ENCODE assay signal across 27 mouse cellular contexts in genomic region chr3:146908922-146909321, GRCm38 (mm10). TPM values are rescaled to one million over a fixed set of nuclear protein-coding genes. Genes with fewer than 3 reads are reported as not detected.
DNase-seq lines count a peak whose midpoint lies in the region; ATAC-seq and TF ChIP-seq lines count a peak whose summit lies in the region.
"Had no signal": no experiment of that assay in that cellular context is flagged by ENCODE, and none has a peak within 500 bp of the region (broad histone marks: within the 10 kb centered on the region; RNA-seq: fewer than 3 reads in every experiment).

No protein-coding gene starts in this region.

- ATAC-seq in midbrain, embryonic 11.5 days (ENCODE audit: low FRiP score) = no peak
- no peak for ATAC-seq in midbrain, postnatal 0 days (ENCODE audit: low FRiP score)
- ATAC-seq in hindbrain, embryonic 12.5 days (ENCODE audit: low FRiP score) = no peak
- no peak for ATAC-seq in heart, embryonic 12.5 days (ENCODE audit: insufficient number of reproducible peaks, low FRiP score)
- ATAC-seq: forebrain, embryonic 14.5 days; hindbrain, embryonic 16.5 days; intestine, embryonic 15.5 days; midbrain, embryonic 13.5 days had no signal

- no peak overlapping the region for H3K27ac ChIP-seq in midbrain, embryonic 11.5 days (ENCODE audit: low read depth, low read length)
- no peak overlapping the region for H3K27ac ChIP-seq in midbrain, postnatal 0 days (ENCODE audit: low read depth, low read length)
- no peak overlapping the region for H3K27ac ChIP-seq in hindbrain, embryonic 12.5 days
- H3K27ac ChIP-seq in heart, embryonic 12.5 days (ENCODE audit: poor library complexity, severe bottlenecking) = no peak overlapping the region
- H3K27ac ChIP-seq: embryonic facial prominence, embryonic 12.5 days; gastrocnemius, adult 2 months; intestine, embryonic 15.5 days; kidney, postnatal 0 days; liver, embryonic 14.5 days; midbrain, embryonic 13.5 days had no signal

- no peak for TF ChIP-seq CTCF in midbrain, postnatal 0 days (IDR thresholded peaks at IDR 0.05)

- no peak overlapping the region for H3K9ac ChIP-seq in midbrain, embryonic 11.5 days (ENCODE audit: low read length)
- no peak overlapping the region for H3K9ac ChIP-seq in midbrain, postnatal 0 days (replicated peaks; ENCODE audit: low read length, poor library complexity, severe bottlenecking)
- H3K9ac ChIP-seq in hindbrain, embryonic 12.5 days = no peak overlapping the region
- no peak overlapping the region for H3K9ac ChIP-seq in heart, embryonic 12.5 days
- H3K9ac ChIP-seq: embryonic facial prominence, embryonic 12.5 days; intestine, embryonic 15.5 days; liver, embryonic 14.5 days; lung, embryonic 14.5 days; midbrain, embryonic 13.5 days had no signal

- DNase-seq in midbrain, embryonic 11.5 days (ENCODE audit: low spot score, missing footprints) = peak; percentile 66
- no peak for DNase-seq in midbrain, postnatal 0 days (ENCODE audit: low spot score)
- DNase-seq in MEL-GATA-1-ER (ENCODE audit: extremely low read depth, low read depth) = peak; percentile 32
- peak; percentile 1 for DNase-seq in induced T-regulatory cell, adult 2 months (ENCODE audit: low read depth)
- DNase-seq: adrenal gland, postnatal 10 days; cerebellum, adult 11-12 months; cerebellum, postnatal 10 days; gastrocnemius, adult 2 months; gastrocnemius, postnatal 36 days; heart, adult 18-20 months; kidney, adult 8-10 months; kidney, postnatal 4 days; liver; lung, embryonic 14.5 days; retina, postnatal 1 day; right cerebral cortex, postnatal 14 days had no signal

- H3K27me3 ChIP-seq in midbrain, embryonic 11.5 days (ENCODE audit: control insufficient read depth, insufficient read depth, low read length) = no peaks in the 10 kb centered on the region
- H3K27me3 ChIP-seq in midbrain, postnatal 0 days (ENCODE audit: insufficient read depth, low read length) = no peaks in the 10 kb centered on the region
- no peaks in the 10 kb centered on the region for H3K27me3 ChIP-seq in hindbrain, embryonic 12.5 days
- H3K27me3 ChIP-seq in heart, embryonic 12.5 days (replicated peaks) = no peaks in the 10 kb centered on the region
- H3K27me3 ChIP-seq: embryonic facial prominence, embryonic 12.5 days; intestine, embryonic 15.5 days; midbrain, embryonic 13.5 days had no signal

- 81% methylated on average over 5 of the region's 5 CpGs for WGBS in midbrain, embryonic 11.5 days
- 80% methylated on average over 5 of the region's 5 CpGs for WGBS in midbrain, postnatal 0 days
- WGBS in hindbrain, embryonic 12.5 days = 75% methylated on average over 5 of the region's 5 CpGs
- 70% methylated on average over 5 of the region's 5 CpGs for WGBS in heart, embryonic 12.5 days

- H3K4me2 ChIP-seq in midbrain, embryonic 11.5 days = no peak overlapping the region
- H3K4me2 ChIP-seq in midbrain, postnatal 0 days (ENCODE audit: low read depth, low read length, poor library complexity, severe bottlenecking) = no peak overlapping the region
- no peak overlapping the region for H3K4me2 ChIP-seq in hindbrain, embryonic 12.5 days (replicated peaks)
- H3K4me2 ChIP-seq in heart, embryonic 12.5 days = no peak overlapping the region
- H3K4me2 ChIP-seq: embryonic facial prominence, embryonic 12.5 days; heart, embryonic 11.5 days; intestine, embryonic 15.5 days; lung, embryonic 14.5 days; midbrain, embryonic 13.5 days had no signal

- no peaks in the 10 kb centered on the region for H3K9me3 ChIP-seq in midbrain, embryonic 11.5 days (ENCODE audit: control insufficient read depth, low read length)
- H3K9me3 ChIP-seq in midbrain, postnatal 0 days (ENCODE audit: low read length) = no peaks in the 10 kb centered on the region
- H3K9me3 ChIP-seq in hindbrain, embryonic 12.5 days (replicated peaks) = no peaks in the 10 kb centered on the region
- H3K9me3 ChIP-seq in heart, embryonic 12.5 days (replicated peaks) = no peaks in the 10 kb centered on the region
- H3K9me3 ChIP-seq: embryonic facial prominence, embryonic 12.5 days; intestine, embryonic 15.5 days; midbrain, embryonic 13.5 days had no signal

- no peaks in the 10 kb centered on the region for H3K4me1 ChIP-seq in midbrain, embryonic 11.5 days (ENCODE audit: control insufficient read depth, insufficient read depth, low read length)
- no peaks in the 10 kb centered on the region for H3K4me1 ChIP-seq in midbrain, postnatal 0 days (ENCODE audit: insufficient read depth, low read length)
- no peaks in the 10 kb centered on the region for H3K4me1 ChIP-seq in hindbrain, embryonic 12.5 days
- no peaks in the 10 kb centered on the region for H3K4me1 ChIP-seq in heart, embryonic 12.5 days (replicated peaks)
- H3K4me1 ChIP-seq: embryonic facial prominence, embryonic 12.5 days; intestine, embryonic 15.5 days; midbrain, embryonic 13.5 days had no signal

- H3K36me3 ChIP-seq in midbrain, embryonic 11.5 days (ENCODE audit: control insufficient read depth, insufficient read depth, low read length) = no peaks in the 10 kb centered on the region
- H3K36me3 ChIP-seq in midbrain, postnatal 0 days (ENCODE audit: insufficient read depth, low read length) = no peaks in the 10 kb centered on the region; the same call in 1 of the 2 replicates
- no peaks in the 10 kb centered on the region for H3K36me3 ChIP-seq in hindbrain, embryonic 12.5 days
- H3K36me3 ChIP-seq in heart, embryonic 12.5 days = no peaks in the 10 kb centered on the region
- H3K36me3 ChIP-seq: embryonic facial prominence, embryonic 12.5 days; intestine, embryonic 15.5 days; midbrain, embryonic 13.5 days had no signal

- no peak overlapping the region for H3K4me3 ChIP-seq in midbrain, embryonic 11.5 days (ENCODE audit: low read depth, low read length)
- no peak overlapping the region for H3K4me3 ChIP-seq in midbrain, postnatal 0 days (ENCODE audit: low read depth, low read length)
- no peak overlapping the region for H3K4me3 ChIP-seq in hindbrain, embryonic 12.5 days
- no peak overlapping the region for H3K4me3 ChIP-seq in heart, embryonic 12.5 days
- H3K4me3 ChIP-seq: embryonic facial prominence, embryonic 12.5 days; gastrocnemius, adult 2 months; intestine, embryonic 15.5 days; midbrain, embryonic 13.5 days had no signal

RNA-seq across cellular contexts. Expression of gene Ttll7, which starts 56.8 kb away (rescaled TPM):
- 6.3 and 7.0 TPM in 2 replicates for polyA plus RNA-seq in midbrain, embryonic 11.5 days (2014; fragmentation: Nextera tagmentation; extraction: Ambion mirVana)
- 20.5 and 29.2 TPM in 2 replicates for total RNA-seq in midbrain, postnatal 0 days (2014; rRNA removed)
- polyA plus RNA-seq in midbrain, postnatal 0 days (2015; fragmentation: Nextera tagmentation; extraction: Ambion mirVana) = 7.8 and 9.1 TPM in 2 replicates
- polyA plus RNA-seq in hindbrain, embryonic 12.5 days (2016; fragmentation: Nextera tagmentation; extraction: Ambion mirVana) = 9.7 and 9.8 TPM in 2 replicates
- 2.5 and 3.4 TPM in 2 replicates for polyA plus RNA-seq in heart, embryonic 12.5 days (2016; fragmentation: Nextera tagmentation; extraction: Ambion mirVana)
- total RNA-seq: monocyte, adult 5-6 weeks had no signal
